Mouse (Mus musculus) bone marrow macrophage, adult 2 months (primary cell): ENCODE data around the gene Nptn.

Experiments
- CTCF ChIP-seq: IDR thresholded peaks from 2 replicates; pipeline ENCODE4 v1.5.1; 2012; ENCODE audit warnings: low read depth, mild to moderate bottlenecking, low read length, moderate library complexity
- POLR2A ChIP-seq: IDR thresholded peaks from 2 replicates; pipeline ENCODE4 v1.6.1; 2012; ENCODE audit warnings: mild to moderate bottlenecking, low read depth, low read length, borderline replicate concordance

- TF ChIP-seq CTCF (no peak), POLR2A (no peak)
Measured at GRCm38 (mm10) chr9:58581283-58581930, 633 bp upstream of the Nptn start.
